Mouse (Mus musculus) embryonic fibroblast, embryonic 13.5 days (primary cell): ENCODE data around the gene Prkch.

Experiments used
- CTCF ChIP-seq: IDR thresholded peaks from 2 replicates; pipeline ENCODE4 v1.5.1; 2011; ENCODE audit warnings: mild to moderate bottlenecking, control low read depth, low read length, moderate library complexity, borderline replicate concordance; ENCODE audit not compliant: insufficient read depth
- POLR2A ChIP-seq: IDR thresholded peaks from 2 replicates; pipeline ENCODE4 v1.6.1; 2011; ENCODE audit warnings: low read depth, mild to moderate bottlenecking, control low read depth, low read length, moderate library complexity

- TF ChIP-seq CTCF, result no peak
- TF ChIP-seq POLR2A, result no peak
These were observed 186.2 kb downstream of the Prkch start for GRCm38 (mm10) chr12:73770771-73771170.
